Mouse (Mus musculus): ENCODE results near the gene Zfr.

DNA sequence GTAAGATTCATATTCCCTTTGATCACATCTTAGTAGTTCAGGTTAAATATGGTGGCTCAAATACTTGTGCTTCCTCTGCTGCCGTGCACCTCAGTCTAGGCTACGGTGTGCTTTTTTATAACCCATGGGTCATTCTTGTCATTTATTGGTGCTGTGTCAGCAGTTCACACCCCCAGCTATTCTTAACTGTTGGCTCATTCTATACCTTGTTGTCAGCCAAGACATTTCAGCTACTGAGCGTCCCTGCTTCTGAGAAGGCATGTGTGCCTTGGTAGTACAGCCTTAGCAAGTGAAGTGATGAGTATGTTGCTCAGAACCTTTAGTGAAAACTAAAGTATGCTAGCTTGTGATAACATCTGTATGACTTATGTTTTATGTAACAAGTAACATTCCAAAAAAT, 17.7 kb downstream of the Zfr start:
- no peak for TF ChIP-seq POLR2A (IDR thresholded peaks at IDR 0.05; ENCODE audit: control insufficient read depth, extremely low read depth, insufficient read depth, low read length, poor library complexity)
- no peak for TF ChIP-seq CTCF (IDR thresholded peaks at IDR 0.05; ENCODE audit: borderline replicate concordance, control insufficient read depth, extremely low read depth, insufficient read depth, low read length, poor library complexity)
